Mouse (Mus musculus) layer of hippocampus, adult 9-10 months (tissue): ENCODE results near the gene Sipa1l1.

ENCODE experiments used
- DNase-seq: peaks from one replicate; pipeline ENCODE4 v3.0.0; 2022; ENCODE audit warnings: low spot score

The Sipa1l1 gene

DNA sequence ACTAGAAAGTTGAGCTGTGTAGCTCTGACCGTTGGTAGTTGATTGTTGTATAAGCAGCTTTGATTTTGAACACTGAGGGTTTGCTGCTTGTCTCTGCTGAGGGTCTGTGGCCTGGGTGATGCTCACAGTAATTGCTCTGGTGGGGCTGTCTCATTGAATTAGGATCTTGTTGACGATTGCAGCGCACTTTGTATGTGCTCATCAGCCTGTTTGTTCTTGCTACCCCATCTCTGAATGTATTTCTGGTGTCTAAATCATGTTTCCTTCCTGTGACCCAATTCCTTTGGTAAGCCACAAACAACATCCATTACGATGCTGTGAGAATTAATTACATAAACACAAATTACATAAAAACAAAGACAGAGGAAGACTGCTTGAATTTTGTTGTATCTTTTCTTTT lies 39.5 kb downstream of the Sipa1l1 start:
- no peak for DNase-seq

DNA sequence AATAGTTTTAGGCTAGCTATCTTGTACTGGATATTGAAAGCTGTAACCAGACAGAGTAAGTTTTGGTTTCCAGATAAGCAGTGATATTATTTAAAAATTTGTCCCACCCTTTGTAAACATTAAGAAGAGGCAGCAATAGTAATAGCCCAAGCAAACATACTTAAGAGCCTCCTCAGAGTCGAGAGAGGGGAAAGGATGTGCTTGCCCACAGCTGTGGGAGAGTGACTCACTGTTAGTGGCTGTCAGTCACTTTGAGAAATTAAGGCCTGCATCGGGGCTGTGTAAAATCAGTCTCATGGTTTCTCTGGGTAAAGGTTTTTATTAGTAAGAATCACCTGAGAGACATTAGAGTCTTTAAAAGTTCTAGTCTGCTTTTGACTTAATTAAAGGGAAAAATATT lies 40.6 kb downstream of the Sipa1l1 start:
- DNase-seq, result no peak

DNA sequence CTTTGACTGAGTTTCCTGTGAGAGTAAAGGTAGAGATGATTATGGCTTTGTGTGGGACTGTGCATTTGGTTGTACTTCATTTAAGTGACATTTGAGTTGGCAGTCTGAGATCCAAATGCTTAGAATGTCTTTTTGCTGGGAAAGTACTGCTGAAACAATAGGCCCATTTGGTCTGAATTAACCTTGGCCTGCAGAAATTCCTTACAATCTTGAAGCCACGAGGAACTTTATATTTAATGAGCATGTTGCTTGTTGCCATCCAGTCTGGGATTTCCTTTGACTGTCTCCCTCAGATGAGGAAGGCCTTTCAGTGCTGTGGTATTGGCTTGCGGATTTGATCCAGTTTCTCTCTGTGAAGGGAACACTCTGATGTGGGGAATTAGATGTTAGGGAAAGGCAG lies 43.9 kb downstream of the Sipa1l1 start:
- no peak for DNase-seq

- DNase-seq, result no peak
Observed at GRCm38 (mm10) chr12:82214916-82215315, 45.8 kb downstream of the Sipa1l1 start.

- no peak for DNase-seq
Observed at GRCm38 (mm10) chr12:82216801-82217553, 47.9 kb downstream of the Sipa1l1 start.

- DNase-seq, result no peak
Observed at GRCm38 (mm10) chr12:82218201-82218600, 49.1 kb downstream of the Sipa1l1 start.

DNA sequence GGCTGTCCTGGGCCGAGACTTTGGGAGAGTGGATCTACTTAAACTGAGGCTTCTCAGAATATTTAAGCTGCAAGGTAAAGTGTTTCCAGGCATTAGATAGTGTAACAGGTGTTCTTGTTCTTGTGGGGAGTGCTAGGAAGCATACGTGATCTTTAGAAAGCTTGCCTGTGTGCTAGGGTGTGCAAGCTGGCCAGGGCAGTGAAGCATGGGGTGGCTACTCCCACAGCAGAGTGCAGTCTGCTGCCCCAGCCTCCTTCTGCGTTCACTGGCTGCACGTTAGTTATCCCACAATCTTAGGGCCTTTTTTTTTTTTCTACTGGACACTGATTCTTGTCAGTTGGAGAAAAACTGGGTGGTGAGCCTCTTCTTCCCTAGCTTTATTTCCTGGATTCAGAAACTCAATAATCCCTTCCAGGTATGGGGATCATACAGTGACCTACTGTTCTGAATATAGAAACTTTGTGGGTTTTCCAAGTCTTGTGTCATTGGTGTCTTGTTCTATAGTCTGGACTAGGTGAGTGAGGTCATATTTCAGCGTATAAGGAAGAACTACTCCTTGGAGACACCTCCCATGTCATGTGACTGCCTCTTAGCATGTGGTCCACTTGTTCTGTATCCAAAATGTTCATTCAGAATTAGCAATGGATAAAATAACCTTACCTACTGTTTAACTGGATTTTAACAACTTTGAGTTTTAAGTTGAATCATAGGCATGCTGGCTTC lies 51.4 kb downstream of the Sipa1l1 start:
- DNase-seq, result no peak

- DNase-seq, result no peak
Observed at GRCm38 (mm10) chr12:82223126-82223815, 54.2 kb downstream of the Sipa1l1 start.

GRCm38 (mm10) chr12:82224848-82225247 lies 55.7 kb downstream of the Sipa1l1 start:
- DNase-seq, result no peak

- DNase-seq, result no peak
Observed at GRCm38 (mm10) chr12:82225278-82225677, 56.2 kb downstream of the Sipa1l1 start.

DNA sequence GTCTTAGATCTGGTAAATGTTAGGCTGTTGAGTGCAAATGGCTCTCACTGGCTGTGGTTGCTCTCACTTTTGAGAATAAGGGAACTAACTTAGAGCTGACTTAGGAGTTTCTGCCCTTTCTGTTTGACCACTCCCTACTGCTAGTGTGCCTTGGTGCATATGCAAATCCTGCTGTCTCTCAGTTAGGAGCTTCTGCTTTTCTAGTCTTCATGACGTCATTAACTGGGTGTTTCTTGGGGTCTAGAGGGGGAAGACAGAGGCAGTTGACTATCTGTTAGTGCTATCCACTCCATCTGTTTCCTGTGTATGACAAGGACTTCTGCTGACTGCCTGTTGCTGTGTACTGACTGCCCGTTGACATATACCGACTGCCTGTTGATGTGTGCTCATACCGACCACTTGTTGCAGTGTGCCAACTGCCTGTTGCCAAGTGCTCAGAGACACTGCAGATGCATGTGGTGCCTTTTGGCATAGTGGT lies 56.7 kb downstream of the Sipa1l1 start:
- DNase-seq, result peak; percentile 26

- no peak for DNase-seq
Observed at GRCm38 (mm10) chr12:82226311-82227066, 57.4 kb downstream of the Sipa1l1 start.

DNA sequence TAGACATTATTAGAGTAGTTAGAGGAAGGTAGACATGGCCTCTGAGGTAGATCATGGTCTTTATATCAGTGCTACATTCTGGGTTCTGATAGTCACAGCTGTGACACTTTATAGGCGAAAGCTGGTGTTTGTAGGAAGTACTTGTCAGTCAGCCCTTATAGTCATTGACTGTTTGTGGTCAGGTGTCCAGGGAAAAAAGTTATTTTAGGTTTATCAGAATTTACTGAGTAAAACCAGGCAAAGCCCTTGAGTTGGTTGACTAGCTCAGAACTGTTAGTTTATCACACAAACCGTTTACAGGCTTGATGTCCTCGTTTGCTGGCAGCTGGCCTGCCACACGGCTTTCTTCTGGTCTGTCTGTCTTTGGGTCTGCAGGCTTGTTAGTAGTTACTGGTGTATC lies 61.0 kb downstream of the Sipa1l1 start:
- DNase-seq, result no peak

DNA sequence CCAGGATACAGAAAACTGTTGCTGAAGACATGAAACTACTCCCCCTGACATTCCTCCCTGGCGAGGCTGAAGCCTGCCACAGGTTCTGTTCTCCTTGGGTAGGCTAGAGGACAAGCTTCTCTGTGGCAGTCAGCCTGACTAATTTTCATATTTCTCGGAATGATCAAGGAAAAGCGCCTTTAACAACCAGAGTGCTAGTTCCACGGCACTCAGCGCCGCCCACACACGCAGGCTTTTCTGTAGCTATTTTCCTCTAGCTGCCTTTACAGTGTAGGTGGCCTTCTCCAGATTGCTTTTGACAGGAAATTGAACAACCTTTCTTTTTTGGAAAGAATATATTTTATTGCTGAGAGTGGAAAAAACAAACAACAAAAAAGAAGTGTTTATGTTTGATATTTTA lies 62.1 kb downstream of the Sipa1l1 start:
- peak; percentile 43 for DNase-seq

GRCm38 (mm10) chr12:82233177-82233576 lies 64.1 kb downstream of the Sipa1l1 start:
- no peak for DNase-seq

DNA sequence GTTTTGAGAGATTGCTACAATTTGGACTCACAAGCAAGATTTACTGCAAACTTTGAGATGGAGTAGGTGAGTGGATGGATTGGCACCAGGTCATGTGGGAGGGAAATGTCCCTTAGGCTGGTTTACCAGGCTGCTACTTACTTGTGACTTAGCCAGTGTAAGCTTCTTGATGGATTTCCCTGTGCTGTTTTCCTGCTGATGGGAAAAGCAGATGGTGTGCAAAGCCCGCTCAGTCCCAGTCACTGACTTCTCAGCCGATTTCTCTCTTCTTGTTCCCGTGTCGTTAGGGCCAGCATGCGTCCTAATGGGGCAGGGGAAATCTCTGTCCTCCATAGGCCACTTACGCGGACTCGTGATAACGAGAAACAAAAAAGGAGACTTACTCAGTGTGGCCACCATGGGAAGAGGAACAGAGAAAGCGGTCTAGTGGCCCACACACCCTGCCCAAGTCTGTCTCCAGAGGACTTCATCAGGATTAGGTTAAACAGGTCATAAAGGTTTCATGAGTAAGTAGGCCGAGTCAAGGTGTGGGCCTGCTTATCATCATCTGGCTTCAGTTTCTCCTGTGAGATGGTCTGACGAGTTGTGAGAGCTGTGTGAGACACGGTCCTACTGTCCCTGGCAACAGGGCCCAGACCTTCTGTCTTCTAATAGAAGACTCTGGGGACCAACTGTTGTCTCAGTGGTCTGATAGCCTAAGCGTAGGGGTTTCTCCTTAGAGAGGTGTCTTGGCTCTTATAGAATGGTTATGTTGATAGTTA lies 65.5 kb downstream of the Sipa1l1 start:
- no peak for DNase-seq

DNA sequence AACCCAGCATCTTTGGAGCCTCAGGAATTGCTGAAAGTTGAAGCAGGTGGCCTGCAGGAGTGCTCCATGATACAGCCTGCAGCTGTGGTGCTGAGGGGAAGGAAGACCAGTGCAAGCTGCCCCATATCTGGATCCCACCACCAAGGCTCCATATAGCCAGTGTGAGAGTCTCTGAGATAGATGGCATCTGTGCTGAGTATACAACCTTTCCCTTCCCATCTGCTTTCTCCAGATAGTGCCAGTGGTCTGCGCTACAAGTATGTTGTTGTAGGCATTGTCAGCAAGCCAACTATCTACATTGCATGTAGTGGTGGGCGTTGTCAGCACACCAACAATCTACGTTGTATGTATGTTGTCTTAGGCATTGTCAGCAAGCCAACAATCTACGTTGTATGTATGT lies 68.0 kb downstream of the Sipa1l1 start:
- no peak for DNase-seq

- no peak for DNase-seq
Observed at GRCm38 (mm10) chr12:82237946-82238345, 68.8 kb downstream of the Sipa1l1 start.

DNA sequence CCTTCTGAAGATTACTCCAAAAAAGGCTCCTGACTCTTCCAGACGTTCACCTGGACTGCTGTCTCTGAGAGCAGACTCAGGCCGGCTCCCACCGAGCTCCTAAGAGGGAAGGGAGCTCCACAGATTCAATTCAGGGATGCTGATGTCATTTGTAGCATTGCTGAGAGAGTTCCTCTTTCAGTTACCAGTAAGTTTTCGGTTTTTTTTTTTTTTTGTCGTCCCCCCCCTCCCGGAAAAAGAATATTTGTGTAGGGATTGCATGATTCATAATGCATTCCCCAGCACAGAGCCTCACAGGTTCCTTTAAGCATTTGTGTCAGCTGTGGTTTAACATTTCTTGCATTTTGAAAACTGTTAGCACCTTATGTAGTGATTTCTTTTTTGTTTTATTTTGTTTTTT lies 71.6 kb downstream of the Sipa1l1 start:
- DNase-seq, result no peak

DNA sequence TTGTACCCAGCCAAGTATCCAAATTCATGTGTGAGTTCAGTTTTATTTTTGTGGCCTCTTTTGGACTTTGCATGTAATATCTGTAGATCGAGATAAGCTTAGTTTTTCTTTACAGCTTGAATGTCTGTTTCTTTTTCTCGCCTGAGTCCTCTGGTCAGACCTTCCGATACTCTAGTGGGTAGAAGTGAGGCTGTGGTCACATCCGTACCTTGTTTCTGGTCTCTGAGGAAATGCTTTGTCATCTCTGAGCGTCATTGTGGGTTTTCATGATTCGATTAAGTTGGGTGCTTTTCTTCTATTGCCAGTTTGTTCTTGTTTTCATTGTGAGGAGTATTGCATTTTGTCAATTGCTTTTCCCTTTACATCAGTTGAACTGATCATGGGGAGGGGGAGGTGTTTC lies 76.1 kb downstream of the Sipa1l1 start:
- DNase-seq, result no peak

- DNase-seq, result no peak
Observed at GRCm38 (mm10) chr12:82246422-82246821, 77.3 kb downstream of the Sipa1l1 start.
